Mouse (Mus musculus): ENCODE results near the gene Ccr1l1. TPM values are rescaled to one million over a fixed set of nuclear protein-coding genes. Genes with fewer than 3 reads are reported as not detected.

The Ccr1l1 gene
- polyA plus RNA-seq, 1 experiment = not detected

DNA sequence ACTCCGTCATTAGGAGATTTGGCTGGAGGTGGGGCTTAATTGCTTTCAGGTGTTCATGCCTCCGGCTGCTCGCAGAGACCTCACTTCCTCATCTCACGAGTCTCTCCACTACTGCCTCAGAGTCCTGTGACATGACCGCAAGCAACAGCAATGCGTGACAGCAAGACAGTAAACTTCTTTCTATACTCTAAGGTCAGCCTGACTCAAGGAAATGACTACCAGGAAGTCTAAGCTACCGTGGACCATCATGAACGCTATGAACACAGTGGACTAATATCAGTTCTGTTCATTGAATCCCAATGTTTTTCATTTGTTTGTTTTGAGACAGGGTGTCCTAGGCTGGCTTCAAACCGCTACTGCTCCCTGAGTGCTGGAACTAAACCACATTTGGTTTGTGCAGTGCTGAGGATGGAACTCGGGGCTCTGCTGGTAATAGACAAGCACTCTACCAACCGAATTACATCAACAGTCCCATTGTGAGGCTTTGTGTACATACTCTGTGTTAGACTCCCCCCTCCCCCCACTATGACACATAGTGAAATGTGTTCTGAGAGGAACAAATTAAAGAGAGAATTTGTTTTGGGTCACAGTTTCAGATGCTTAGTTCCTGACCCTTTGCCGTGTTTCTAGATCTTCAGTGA is 50.0 kb downstream of the Ccr1l1 start:
- no peaks in the 10 kb centered on the region for H3K79me2 ChIP-seq (ENCODE audit: control insufficient read depth, insufficient read depth)
- H3K4me3 ChIP-seq = no peak overlapping the region
- H3K27me3 ChIP-seq (ENCODE audit: control insufficient read depth, insufficient read depth, insufficient read length) = no peaks in the 10 kb centered on the region
- no peaks in the 10 kb centered on the region for H3K36me3 ChIP-seq (ENCODE audit: control insufficient read depth, insufficient read depth)
- no peak overlapping the region for H3ac ChIP-seq (ENCODE audit: control insufficient read depth, insufficient read length)
- peak overlapping the region; percentile 54 for H3K4me2 ChIP-seq (ENCODE audit: low read depth)
- TF ChIP-seq POLR2AphosphoS2 (IDR thresholded peaks at IDR 0.05; ENCODE audit: insufficient read length, low read depth) = no peak
- no peak for TF ChIP-seq MYOD1 (IDR thresholded peaks at IDR 0.05; ENCODE audit: control insufficient read depth in 1 of 3, insufficient read length in 2 of 3, low read depth in 2 of 3)
- TF ChIP-seq TCF3 (IDR thresholded peaks at IDR 0.05; ENCODE audit: insufficient read length, low read depth) = no peak
- TF ChIP-seq TCF12 (IDR thresholded peaks at IDR 0.05; ENCODE audit: insufficient read depth, poor library complexity, severe bottlenecking) = no peak

DNA sequence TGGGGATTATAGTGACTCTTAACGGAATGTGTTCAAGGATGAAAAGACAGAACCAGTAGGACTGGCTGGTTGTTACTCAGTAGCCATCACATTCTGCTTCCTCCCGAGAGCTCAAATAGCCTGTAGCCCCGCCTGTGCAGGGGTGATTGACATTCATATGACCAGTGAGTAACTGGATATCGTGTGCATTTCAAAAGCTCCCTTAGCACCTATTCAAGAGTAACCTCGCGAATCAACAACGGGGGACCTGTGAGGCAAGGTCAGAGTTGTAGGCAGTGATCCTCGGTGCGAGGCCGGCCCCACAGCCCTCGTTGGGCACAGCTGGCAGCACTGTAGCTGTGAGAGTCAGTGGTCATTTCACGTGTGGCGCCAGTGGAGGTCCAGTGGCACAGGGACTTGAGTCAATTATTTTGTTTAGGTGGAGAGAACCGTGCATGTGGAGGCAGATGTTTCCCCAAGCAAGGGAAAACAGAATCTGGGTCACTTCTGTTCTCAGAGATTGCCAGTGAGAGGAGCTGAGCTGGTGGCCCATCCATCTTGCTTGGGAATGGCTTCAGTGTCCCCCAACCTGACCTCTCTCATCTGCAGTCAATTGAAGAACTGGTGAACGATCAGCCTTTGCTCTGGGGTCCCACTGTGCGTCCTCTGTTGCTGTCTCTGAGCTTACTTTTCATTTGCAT is 50.8 kb downstream of the Ccr1l1 start:
- no peak overlapping the region for H3ac ChIP-seq (ENCODE audit: control insufficient read depth, insufficient read length)
- TF ChIP-seq MYOD1 (IDR thresholded peaks at IDR 0.05; ENCODE audit: control insufficient read depth in 1 of 3, insufficient read length in 2 of 3, low read depth in 2 of 3) (peak in 1 of 3 experiments; percentile 2), TCF3 (IDR thresholded peaks at IDR 0.05; ENCODE audit: insufficient read length, low read depth) (no peak)
- no peaks in the 10 kb centered on the region for H3K36me3 ChIP-seq (ENCODE audit: control insufficient read depth, insufficient read depth)
- no peak overlapping the region for H3K4me2 ChIP-seq (ENCODE audit: low read depth)
- no peaks in the 10 kb centered on the region for H3K79me2 ChIP-seq (ENCODE audit: control insufficient read depth, insufficient read depth)
- no peak overlapping the region for H3K4me3 ChIP-seq
- no peaks in the 10 kb centered on the region for H3K27me3 ChIP-seq (ENCODE audit: control insufficient read depth, insufficient read depth, insufficient read length)

Other genes with a start within 250 kb of the Ccr1l1 start
- gene Cxcr6, start 171.9 kb downstream of the Ccr1l1 start, polyA plus RNA-seq (2012; fragmentation: generic; extraction: Trizol) = 0.52 TPM
- gene Fyco1, start 126.5 kb downstream of the Ccr1l1 start, polyA plus RNA-seq (2012; fragmentation: generic; extraction: Trizol) = 8.7 TPM
- gene Xcr1, start 116.4 kb downstream of the Ccr1l1 start, polyA plus RNA-seq (2012; fragmentation: generic; extraction: Trizol) = 0.04 TPM
- gene Ccr1, start 9.7 kb downstream of the Ccr1l1 start, polyA plus RNA-seq (2012; fragmentation: generic; extraction: Trizol) = not detected
- not detected for gene Ccr3, start 43.6 kb upstream of the Ccr1l1 start, polyA plus RNA-seq (2012; fragmentation: generic; extraction: Trizol)
- gene Ccr2, start 123.5 kb upstream of the Ccr1l1 start, polyA plus RNA-seq (2012; fragmentation: generic; extraction: Trizol) = not detected
- not detected for gene Ccr5, start 143.1 kb upstream of the Ccr1l1 start, polyA plus RNA-seq (2012; fragmentation: generic; extraction: Trizol)